Mouse (Mus musculus) neural tube, embryonic 11.5 days (tissue): ENCODE measurements around the gene Rap1gap2. TPM values are rescaled to one million over a fixed set of nuclear protein-coding genes. Genes with fewer than 3 reads are reported as not detected.
A peak's percentile ranks its signal among the peaks of the same experiment; 100 is the strongest.

Experiments
- ATAC-seq: fragments of 200-750 bp; cut with Nextera tagmentation; 2 replicates; pipeline ENCODE4 v1.8.0; 2017; ENCODE audit warnings: moderate number of reproducible peaks, mild to moderate bottlenecking, moderate TSS enrichment, moderate library complexity; ENCODE audit not compliant: insufficient read depth, low FRiP score, low TSS enrichment
- DNase-seq: peaks from one replicate; pipeline ENCODE4 v3.0.0-alpha.2; 2015; ENCODE audit warnings: low spot score
- H3K27ac ChIP-seq: fragments of 300-500 bp; sonication (generic); 2 replicates; pipeline ENCODE4 v1.5.1; 2014; ENCODE audit warnings: low read depth, mild to moderate bottlenecking, low read length
- H3K27me3 ChIP-seq: fragments of 300-500 bp; sonication (generic); 2 replicates; pipeline ENCODE4 v1.6.1; 2014; ENCODE audit warnings: mild to moderate bottlenecking, low read length, mixed read lengths; ENCODE audit not compliant: control insufficient read depth, insufficient read depth
- H3K36me3 ChIP-seq: fragments of 300-500 bp; sonication (generic); 2 replicates; pipeline ENCODE4 v1.6.1; 2014; ENCODE audit warnings: mild to moderate bottlenecking, low read length, moderate library complexity, mixed read lengths; ENCODE audit not compliant: control insufficient read depth, insufficient read depth
- H3K4me1 ChIP-seq: fragments of 300-500 bp; sonication (generic); 2 replicates; pipeline ENCODE4 v1.6.1; 2014; ENCODE audit warnings: low read length, mixed read lengths; ENCODE audit not compliant: control insufficient read depth, insufficient read depth
- H3K4me2 ChIP-seq: fragments of 300-500 bp; sonication (generic); 2 replicates; pipeline ENCODE4 v1.6.1; 2014; ENCODE audit warnings: low read depth, mild to moderate bottlenecking, moderate library complexity
- H3K4me3 ChIP-seq: fragments of 300-500 bp; sonication (generic); 2 replicates; pipeline ENCODE4 v1.5.1; 2014; ENCODE audit warnings: low read depth, low read length
- H3K9ac ChIP-seq: fragments of 300-500 bp; sonication (generic); 2 replicates; pipeline ENCODE4 v1.6.1; 2014; ENCODE audit warnings: mild to moderate bottlenecking, low read length
- H3K9me3 ChIP-seq: fragments of 300-500 bp; sonication (generic); 2 replicates; pipeline ENCODE4 v1.6.1; 2016; ENCODE audit warnings: low read length; ENCODE audit not compliant: control insufficient read depth
- WGBS: fragments of 180-500 bp; shearing (Covaris S2); extraction: QIAGEN DNeasy Blood & Tissue Kit; methylation state at CpG from one replicate; pipeline ENCODE4 v1.1.7; 2014; 5-methylcytosine and 5-hydroxymethylcytosine counted together
- polyA plus RNA-seq: library from polyadenylated mRNA; unstranded; fragments of >200 nt; fragmentation: Nextera tagmentation; extraction: Ambion mirVana; gene quantifications from 2 replicates; pipeline ENCODE4 v1.2.1, GENCODE M21; 2014

Gene Rap1gap2
- polyA plus RNA-seq, 1 experiment from 2014 or later, result 3.3 TPM

DNA sequence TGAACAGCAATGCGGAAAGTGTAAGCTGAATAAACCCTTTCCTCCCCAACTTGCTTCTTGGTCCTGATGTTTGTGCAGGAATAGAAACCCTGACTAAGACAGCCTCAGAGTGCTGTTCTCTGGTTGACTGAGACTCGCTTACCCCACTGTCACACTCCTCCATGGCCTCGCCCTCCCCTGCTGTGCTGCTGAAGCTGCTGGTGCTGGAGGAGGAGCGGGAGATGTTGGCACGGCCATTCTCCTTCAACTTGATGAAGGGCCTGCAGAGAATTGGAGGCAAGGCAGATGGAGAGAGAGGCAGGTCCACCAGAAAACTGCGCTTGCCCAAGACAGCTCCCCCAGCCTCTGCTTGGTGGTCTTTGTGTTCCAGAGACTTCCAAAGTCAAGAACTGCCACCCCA, 217.8 kb downstream of the Rap1gap2 start:
- Histone ChIP-seq H3K4me2 (no peak overlapping the region), H3K4me3 (no peak overlapping the region), H3K9ac (no peak overlapping the region), H3K9me3 (no peaks in the 10 kb centered on the region), H3K27ac (no peak overlapping the region), H3K27me3 (no peaks in the 10 kb centered on the region), H3K4me1 (no peaks in the 10 kb centered on the region), H3K36me3 (no peaks in the 10 kb centered on the region)
- 76% methylated on average over 6 of the region's 6 CpGs for WGBS
- ATAC-seq (no peak), DNase-seq (no peak)

DNA sequence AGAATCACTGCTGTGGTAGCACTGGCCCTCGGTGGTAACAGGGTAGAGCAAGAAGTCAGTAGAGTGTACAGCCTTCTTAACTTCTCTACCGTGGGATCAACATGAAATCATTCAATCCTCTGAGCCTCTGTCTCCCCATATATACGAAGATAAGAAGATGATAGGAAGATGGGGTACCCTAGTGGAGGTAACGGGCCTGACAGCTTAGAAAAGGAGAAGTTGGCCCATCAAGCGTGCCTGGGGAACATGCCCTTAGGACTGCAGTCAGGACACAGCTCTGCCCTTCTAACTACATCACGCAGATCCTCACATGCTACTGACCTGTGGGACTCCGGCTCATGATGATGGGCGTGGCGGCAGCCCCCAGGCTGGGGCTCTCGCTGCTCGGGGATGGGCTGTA, 218.8 kb downstream of the Rap1gap2 start:
- Histone ChIP-seq H3K36me3 (no peaks in the 10 kb centered on the region), H3K27me3 (no peaks in the 10 kb centered on the region), H3K4me3 (no peak overlapping the region), H3K4me2 (no peak overlapping the region), H3K4me1 (no peaks in the 10 kb centered on the region), H3K27ac (no peak overlapping the region), H3K9ac (no peak overlapping the region), H3K9me3 (no peaks in the 10 kb centered on the region)
- DNase-seq, result no peak
- ATAC-seq, result no peak
- WGBS, result 87% methylated on average over 11 of the region's 11 CpGs

GRCm38 (mm10) chr11:74387203-74387602, 223.5 kb downstream of the Rap1gap2 start:
- no peak overlapping the region for H3K27ac ChIP-seq
- H3K4me2 ChIP-seq, result no peak overlapping the region
- H3K27me3 ChIP-seq, result no peaks in the 10 kb centered on the region
- H3K36me3 ChIP-seq, result no peaks in the 10 kb centered on the region
- H3K4me3 ChIP-seq, result no peak overlapping the region
- no peak overlapping the region for H3K9ac ChIP-seq
- ATAC-seq (no peak), DNase-seq (no peak)
- H3K9me3 ChIP-seq, result no peaks in the 10 kb centered on the region
- WGBS, result 83% methylated on average over 5 of the region's 5 CpGs
- H3K4me1 ChIP-seq, result no peaks in the 10 kb centered on the region

DNA sequence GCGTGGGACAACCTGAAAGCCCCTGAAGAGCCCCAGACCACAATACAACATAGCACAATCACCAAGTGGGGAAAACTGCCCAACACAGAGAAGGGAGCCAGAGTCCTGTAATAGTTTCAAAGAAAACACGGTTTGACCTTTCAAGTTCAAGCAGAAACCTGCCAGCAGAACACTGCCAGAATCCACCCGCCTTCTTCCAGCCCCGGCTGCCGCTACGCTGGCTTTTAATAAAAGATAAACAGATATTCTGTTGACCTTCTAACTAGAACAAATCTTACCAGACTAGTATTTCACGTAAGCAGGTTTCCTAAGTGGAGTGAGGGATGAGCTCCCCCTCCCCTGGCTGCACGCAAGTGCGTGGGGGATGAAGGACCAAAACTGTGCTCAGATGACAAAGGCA, 225.0 kb downstream of the Rap1gap2 start:
- 86% methylated on average over 9 of the region's 9 CpGs for WGBS
- Histone ChIP-seq H3K9ac (no peak overlapping the region), H3K4me2 (no peak overlapping the region), H3K4me3 (no peak overlapping the region), H3K4me1 (no peaks in the 10 kb centered on the region), H3K27ac (no peak overlapping the region), H3K36me3 (no peaks in the 10 kb centered on the region), H3K9me3 (no peaks in the 10 kb centered on the region), H3K27me3 (no peaks in the 10 kb centered on the region)
- DNase-seq (no peak), ATAC-seq (no peak)

DNA sequence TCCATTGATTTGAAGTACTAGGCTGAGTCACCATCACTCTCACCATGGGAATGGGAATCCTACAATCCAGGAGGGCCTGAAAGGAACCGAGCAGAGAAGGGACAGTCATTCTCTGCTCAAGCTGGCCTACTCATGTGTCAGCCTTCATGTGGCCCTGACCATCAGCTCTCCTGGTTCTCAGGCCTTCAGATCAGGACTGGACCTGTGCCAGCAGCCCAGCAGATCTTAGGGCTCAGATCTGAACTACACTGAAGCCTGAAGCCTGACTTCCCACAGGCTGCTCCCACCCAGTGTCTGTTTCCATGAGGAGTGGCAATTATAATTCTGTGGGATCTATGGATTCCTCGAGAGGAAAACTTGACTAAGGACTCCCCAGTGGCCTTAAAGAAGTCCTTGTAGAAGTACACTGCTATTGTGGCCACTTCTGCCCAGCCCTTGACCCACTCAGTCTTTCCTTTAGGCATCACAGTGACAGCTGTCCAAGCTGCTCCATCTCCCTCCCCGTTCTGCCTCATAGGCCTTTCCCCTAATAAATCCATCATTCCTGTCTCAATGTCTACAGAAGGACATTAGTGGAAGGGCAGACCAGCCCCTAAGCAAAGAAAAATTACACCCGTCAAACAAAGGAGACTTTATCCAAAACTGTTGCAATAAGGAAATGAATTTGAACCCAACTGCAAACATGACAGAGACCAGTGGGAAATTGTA, 231.4 kb downstream of the Rap1gap2 start:
- 66% methylated on average over 4 of the region's 4 CpGs for WGBS
- Histone ChIP-seq H3K9me3 (no peaks in the 10 kb centered on the region), H3K4me2 (no peak overlapping the region), H3K4me3 (no peak overlapping the region), H3K27me3 (no peaks in the 10 kb centered on the region), H3K36me3 (no peaks in the 10 kb centered on the region), H3K9ac (no peak overlapping the region), H3K4me1 (no peaks in the 10 kb centered on the region), H3K27ac (no peak overlapping the region)
- ATAC-seq (no peak), DNase-seq (no peak)

GRCm38 (mm10) chr11:74376847-74377246, 233.9 kb downstream of the Rap1gap2 start:
- no peak overlapping the region for H3K27ac ChIP-seq
- H3K4me1 ChIP-seq, result no peaks in the 10 kb centered on the region
- WGBS, result 85% methylated on average over 3 of the region's 3 CpGs
- ATAC-seq, result peak; percentile 38; the same call in 1 of the 2 replicates
- no peak overlapping the region for H3K4me3 ChIP-seq
- H3K27me3 ChIP-seq, result no peaks in the 10 kb centered on the region
- no peak overlapping the region for H3K9ac ChIP-seq
- H3K9me3 ChIP-seq, result no peaks in the 10 kb centered on the region
- peak; percentile 60 for DNase-seq
- H3K36me3 ChIP-seq, result no peaks in the 10 kb centered on the region
- no peak overlapping the region for H3K4me2 ChIP-seq

DNA sequence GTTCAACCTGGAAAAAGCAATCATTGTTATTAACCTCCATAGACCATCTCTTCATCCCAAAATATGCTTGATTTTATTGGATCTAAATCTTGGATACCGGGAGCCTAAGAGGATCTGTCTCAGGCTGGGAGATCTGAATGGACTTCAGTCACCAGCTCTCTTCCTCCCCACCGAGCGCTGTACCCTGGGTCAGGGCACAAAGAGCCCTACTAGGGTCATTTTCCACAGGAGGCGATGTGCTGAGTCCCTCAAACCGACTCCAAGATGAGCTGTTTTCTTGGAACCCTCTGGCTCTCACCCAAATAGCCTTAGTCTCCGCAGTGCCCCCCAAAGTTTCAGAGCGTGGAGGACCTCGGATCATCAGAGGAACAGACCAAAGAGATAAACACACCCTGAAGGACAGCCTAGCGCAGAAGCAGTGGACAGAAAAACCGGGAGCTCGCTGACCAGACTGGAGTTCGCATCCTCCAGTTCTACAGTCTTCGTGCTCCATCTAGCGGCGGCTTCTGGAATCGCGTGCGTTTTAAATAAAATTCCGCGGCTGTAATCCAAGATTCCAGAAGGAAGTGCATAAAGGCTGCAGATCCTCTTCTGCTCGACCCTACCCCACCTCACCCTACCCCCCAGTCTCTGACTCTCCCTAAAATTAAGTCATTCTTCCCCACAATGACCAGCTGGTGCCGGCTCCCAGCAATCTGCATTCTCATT, 239.2 kb downstream of the Rap1gap2 start:
- Histone ChIP-seq H3K27ac (no peak overlapping the region), H3K36me3 (no peaks in the 10 kb centered on the region), H3K27me3 (no peaks in the 10 kb centered on the region), H3K9me3 (no peaks in the 10 kb centered on the region), H3K4me1 (no peaks in the 10 kb centered on the region), H3K4me2 (no peak overlapping the region), H3K9ac (no peak overlapping the region), H3K4me3 (no peak overlapping the region)
- 14% methylated on average over 22 of the region's 22 CpGs for WGBS
- DNase-seq (peak; percentile 86), ATAC-seq (0 out of 2 replicates have a peak, but pooled peaks have one; percentile 38)

DNA sequence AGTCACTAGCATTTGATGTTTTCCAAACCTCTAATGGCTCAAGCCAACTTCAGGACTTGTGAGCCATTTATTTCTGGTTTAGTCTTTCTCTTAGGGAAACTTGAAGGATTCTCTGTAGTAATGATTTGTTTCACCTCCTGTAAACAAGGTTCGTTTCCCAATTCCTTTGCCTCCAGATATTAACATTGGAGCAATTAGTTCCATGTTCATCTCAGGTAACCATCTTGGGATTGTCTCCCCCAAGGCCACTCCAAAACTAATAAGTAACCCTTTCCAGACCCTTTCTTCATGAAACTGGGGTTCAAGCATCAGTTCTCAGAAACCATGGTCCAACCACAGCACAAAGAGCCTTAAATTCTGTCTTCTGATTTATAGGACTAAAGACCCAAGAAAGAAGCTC, 248.9 kb downstream of the Rap1gap2 start, which contains the start of gene Olfr412:
TSS of gene Olfr412 (plus strand) at position 301 of the 400 bp plus-strand sequence.
- Histone ChIP-seq H3K36me3 (no peaks in the 10 kb centered on the region), H3K9ac (no peak within 1 kb of the TSS), H3K9me3 (no peaks in the 10 kb centered on the region), H3K27me3 (no peaks in the 10 kb centered on the region), H3K27ac (no peak within 1 kb of the TSS), H3K4me1 (no peaks in the 10 kb centered on the region), H3K4me2 (no peak within 1 kb of the TSS), H3K4me3 (no peak within 1 kb of the TSS)
- WGBS, result 79% methylated on average over 1 of the region's 1 CpGs
- ATAC-seq (no peak), DNase-seq (no peak)

- Histone ChIP-seq H3K36me3 (no peaks in the 10 kb centered on the region), H3K9me3 (no peaks in the 10 kb centered on the region), H3K27me3 (no peaks in the 10 kb centered on the region), H3K9ac (no peak within 1 kb of the TSS), H3K27ac (no peak within 1 kb of the TSS), H3K4me1 (no peaks in the 10 kb centered on the region), H3K4me2 (no peak within 1 kb of the TSS), H3K4me3 (no peak within 1 kb of the TSS)
- 79% methylated on average over 3 of the region's 3 CpGs for WGBS
- DNase-seq, result no peak
- no peak for ATAC-seq
These were observed 258.2 kb downstream of the Rap1gap2 start, which contains the start of gene Olfr411 for GRCm38 (mm10) chr11:74352550-74352949. Olfr411 (minus strand) TSS chr11:74352650.
